Mouse (Mus musculus): ENCODE measurements around the gene Fgfrl1.

GRCm38 (mm10) chr5:108708419-108708818 is 16.2 kb downstream of the Fgfrl1 start:
- no peak for TF ChIP-seq POLR2A (IDR thresholded peaks at IDR 0.05; ENCODE audit: borderline replicate concordance, control insufficient read depth, low read depth, low read length)
- no peak for TF ChIP-seq CTCF (IDR thresholded peaks at IDR 0.05; ENCODE audit: control insufficient read depth, insufficient read depth, low read length)

Data from bone marrow, adult 2 months (tissue).